Mouse (Mus musculus) ES-E14 (cell line): ENCODE results near the gene Ppard.

ENCODE experiments used
- CHD2 ChIP-seq: IDR thresholded peaks from 2 replicates; pipeline ENCODE4 v1.6.1; 2014; ENCODE audit warnings: mild to moderate bottlenecking, low read depth, low read length, inconsistent platforms
- HCFC1 ChIP-seq: IDR thresholded peaks from 2 replicates; pipeline ENCODE4 v1.6.1; 2012; ENCODE audit warnings: low read length, inconsistent platforms, borderline replicate concordance; ENCODE audit not compliant: insufficient read depth
- ZC3H11A ChIP-seq: IDR thresholded peaks from 2 replicates; pipeline ENCODE4 v1.6.1; 2012; ENCODE audit warnings: low read depth, mild to moderate bottlenecking, inconsistent platforms, low read length, borderline replicate concordance
- ZNF384 ChIP-seq: IDR thresholded peaks from 2 replicates; pipeline ENCODE4 v1.6.1; 2012; ENCODE audit warnings: low read depth, low read length, inconsistent platforms

DNA sequence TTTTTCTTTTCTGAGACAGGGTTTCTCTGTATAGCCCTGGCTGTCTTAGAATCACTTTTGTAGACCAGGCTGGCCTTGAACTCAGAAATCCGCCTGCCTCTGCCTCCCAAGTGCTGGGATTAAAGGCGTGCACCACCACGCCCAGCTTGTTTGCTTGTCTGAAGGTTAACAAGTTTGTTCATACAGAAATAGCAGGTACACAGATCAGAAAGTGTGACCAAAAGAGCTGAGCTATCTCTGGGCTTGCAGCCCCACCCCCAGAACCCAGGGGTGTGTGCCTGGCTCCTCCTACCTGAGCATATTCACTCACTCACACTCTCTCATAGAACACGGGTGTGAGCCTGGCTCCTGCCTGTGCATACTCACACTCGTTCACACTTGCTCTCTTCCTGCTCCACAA lies 34.8 kb downstream of the Ppard start:
- TF ChIP-seq ZC3H11A = no peak
- TF ChIP-seq ZNF384 = no peak
- TF ChIP-seq HCFC1 = no peak
- no peak for TF ChIP-seq CHD2
